Mouse (Mus musculus) lung, postnatal 0 days (tissue): ENCODE results near the gene Selenoo.

ENCODE experiments used
- CTCF ChIP-seq: IDR thresholded peaks from 2 replicates; pipeline ENCODE4 v1.5.1; 2016; ENCODE audit warnings: antibody characterized with exemption, mild to moderate bottlenecking
- EP300 ChIP-seq: IDR thresholded peaks from 2 replicates; pipeline ENCODE4 v1.6.1; 2016; ENCODE audit warnings: antibody characterized with exemption, mild to moderate bottlenecking, control low read depth

- TF ChIP-seq CTCF: no peak
- no peak for TF ChIP-seq EP300
Measured at GRCm38 (mm10) chr15:89060811-89061460, 27.9 kb upstream of the Selenoo start.
